Mouse (Mus musculus): ENCODE measurements at regions not wholly inside any gene's neighbourhood (a gene's known extent, or its start where the extent isn't known, plus 50 kb on each side); places are given as distances from the start of the nearest gene placed in this dataset.

DNA sequence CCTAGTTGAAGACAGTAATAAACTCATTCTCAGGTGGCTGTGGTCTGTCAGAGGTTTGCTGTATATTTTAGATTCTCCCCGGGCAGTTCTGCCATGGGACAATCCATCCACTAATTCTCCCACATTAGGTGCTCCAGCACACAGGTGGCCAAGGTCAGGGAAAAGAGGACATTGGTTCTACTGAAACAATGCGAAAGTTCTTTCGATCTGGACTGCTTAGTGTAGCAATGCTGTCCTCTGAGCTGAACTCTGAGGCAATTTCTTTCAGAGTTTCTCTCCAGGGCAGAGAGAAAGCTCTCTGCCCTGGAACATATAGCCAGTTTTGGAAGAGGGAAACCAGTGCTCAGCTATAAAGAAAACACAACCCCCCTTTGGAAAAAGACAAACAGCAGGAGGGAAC is 243.2 kb downstream of the Pik3r1 start:
- Histone ChIP-seq H3K27ac (ENCODE audit: low read depth, low read length) (no peak overlapping the region), H3K4me1 (ENCODE audit: insufficient read depth, low read length) (no peaks in the 10 kb centered on the region), H3K9me3 (ENCODE audit: low read length) (no peaks in the 10 kb centered on the region), H3K27me3 (ENCODE audit: insufficient read depth, low read length) (no peaks in the 10 kb centered on the region), H3K36me3 (ENCODE audit: insufficient read depth, low read length) (no peaks in the 10 kb centered on the region), H3K4me2 (ENCODE audit: low read depth, low read length, poor library complexity, severe bottlenecking) (no peak overlapping the region), H3K4me3 (ENCODE audit: low read depth, low read length) (no peak overlapping the region), H3K9ac (replicated peaks; ENCODE audit: low read length, poor library complexity, severe bottlenecking) (no peak overlapping the region)
- no peak for DNase-seq (ENCODE audit: low spot score)
- ATAC-seq (ENCODE audit: low FRiP score), result no peak
- no peak for TF ChIP-seq CTCF (IDR thresholded peaks at IDR 0.05)
- WGBS, result 95% methylated on average over 3 of the region's 3 CpGs

DNA sequence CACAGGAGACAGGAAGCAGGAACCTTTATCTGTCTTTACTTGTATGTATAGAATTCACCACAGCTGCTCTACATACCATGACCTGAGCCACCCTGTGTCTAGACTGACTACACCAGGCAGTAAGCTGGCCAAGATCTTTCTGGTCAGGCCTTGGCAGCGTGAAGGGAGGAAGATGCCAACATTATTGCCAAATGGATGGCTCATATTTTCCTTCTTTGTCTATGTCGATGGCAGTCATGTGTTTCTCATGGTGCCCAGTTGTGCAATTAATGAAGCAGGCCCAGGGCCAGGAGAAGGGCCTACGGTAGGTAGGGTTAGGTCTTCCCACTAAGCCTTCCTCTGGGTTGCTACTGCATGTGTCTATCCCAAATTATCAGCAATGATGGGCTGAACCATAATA is 243.8 kb downstream of the Pik3r1 start:
- no peak overlapping the region for H3K27ac ChIP-seq (ENCODE audit: low read depth, low read length)
- no peak overlapping the region for H3K4me3 ChIP-seq (ENCODE audit: low read depth, low read length)
- no peak overlapping the region for H3K9ac ChIP-seq (replicated peaks; ENCODE audit: low read length, poor library complexity, severe bottlenecking)
- no peaks in the 10 kb centered on the region for H3K27me3 ChIP-seq (ENCODE audit: insufficient read depth, low read length)
- ATAC-seq (ENCODE audit: low FRiP score) (no peak), DNase-seq (ENCODE audit: low spot score) (peak; percentile 25)
- WGBS, result 93% methylated on average over 3 of the region's 3 CpGs
- no peak for TF ChIP-seq CTCF (IDR thresholded peaks at IDR 0.05)
- no peaks in the 10 kb centered on the region for H3K36me3 ChIP-seq (ENCODE audit: insufficient read depth, low read length)
- H3K4me2 ChIP-seq (ENCODE audit: low read depth, low read length, poor library complexity, severe bottlenecking), result no peak overlapping the region
- H3K9me3 ChIP-seq (ENCODE audit: low read length), result no peaks in the 10 kb centered on the region
- H3K4me1 ChIP-seq (ENCODE audit: insufficient read depth, low read length), result no peaks in the 10 kb centered on the region

DNA sequence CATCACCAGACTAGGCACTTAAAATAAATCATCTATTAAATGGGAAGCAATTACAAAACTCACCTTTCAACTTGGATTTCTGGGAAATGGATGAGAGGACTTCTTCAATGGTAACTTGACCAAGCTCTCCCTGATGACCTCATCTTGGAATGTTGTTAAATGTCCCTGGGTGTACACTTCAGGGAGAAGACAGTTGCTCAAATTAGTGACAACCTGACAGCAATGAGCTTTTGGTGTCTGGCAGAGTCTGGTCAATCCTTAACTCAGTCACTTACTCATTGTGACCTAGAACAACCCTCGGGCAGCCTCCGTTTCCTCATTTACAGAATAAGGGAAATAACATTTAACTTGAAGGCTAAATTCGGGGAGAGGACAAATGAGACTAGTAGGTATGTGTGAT is 244.5 kb downstream of the Pik3r1 start:
- Histone ChIP-seq H3K4me2 (ENCODE audit: low read depth, low read length, poor library complexity, severe bottlenecking) (no peak overlapping the region), H3K9ac (replicated peaks; ENCODE audit: low read length, poor library complexity, severe bottlenecking) (no peak overlapping the region), H3K27ac (ENCODE audit: low read depth, low read length) (no peak overlapping the region), H3K4me1 (ENCODE audit: insufficient read depth, low read length) (no peaks in the 10 kb centered on the region), H3K27me3 (ENCODE audit: insufficient read depth, low read length) (no peaks in the 10 kb centered on the region), H3K4me3 (ENCODE audit: low read depth, low read length) (no peak overlapping the region), H3K36me3 (ENCODE audit: insufficient read depth, low read length) (no peaks in the 10 kb centered on the region), H3K9me3 (ENCODE audit: low read length) (no peaks in the 10 kb centered on the region)
- TF ChIP-seq CTCF (IDR thresholded peaks at IDR 0.05), result no peak
- DNase-seq (ENCODE audit: low spot score) (no peak), ATAC-seq (ENCODE audit: low FRiP score) (no peak)
- 90% methylated on average over 3 of the region's 3 CpGs for WGBS

DNA sequence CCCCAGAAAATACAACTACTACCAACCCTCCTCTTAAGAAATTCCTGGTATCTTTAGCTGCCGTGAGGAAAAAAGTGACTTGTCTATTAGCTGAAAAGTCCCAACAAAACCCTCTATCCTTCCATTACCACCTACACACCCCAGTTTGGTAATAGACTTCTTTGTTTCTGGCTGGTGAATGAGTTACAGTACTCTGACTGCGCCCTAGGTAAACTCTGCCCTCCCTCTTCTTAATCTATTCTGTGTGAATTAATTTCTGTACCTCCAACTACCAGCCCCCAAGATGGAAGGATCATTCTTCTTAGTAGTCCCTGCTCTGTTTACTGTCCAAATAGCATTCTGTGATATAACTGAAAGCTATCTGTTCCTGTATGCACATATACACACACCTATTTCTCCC is 245.4 kb downstream of the Pik3r1 start:
- H3K9ac ChIP-seq (replicated peaks; ENCODE audit: low read length, poor library complexity, severe bottlenecking), result no peak overlapping the region
- no peaks in the 10 kb centered on the region for H3K36me3 ChIP-seq (ENCODE audit: insufficient read depth, low read length)
- no peak overlapping the region for H3K4me3 ChIP-seq (ENCODE audit: low read depth, low read length)
- H3K9me3 ChIP-seq (ENCODE audit: low read length), result no peaks in the 10 kb centered on the region
- DNase-seq (ENCODE audit: low spot score), result no peak
- no peak overlapping the region for H3K4me2 ChIP-seq (ENCODE audit: low read depth, low read length, poor library complexity, severe bottlenecking)
- TF ChIP-seq CTCF (IDR thresholded peaks at IDR 0.05), result no peak
- WGBS, result 93% methylated on average over 2 of the region's 2 CpGs
- no peaks in the 10 kb centered on the region for H3K27me3 ChIP-seq (ENCODE audit: insufficient read depth, low read length)
- ATAC-seq (ENCODE audit: low FRiP score), result no peak
- H3K4me1 ChIP-seq (ENCODE audit: insufficient read depth, low read length), result no peaks in the 10 kb centered on the region
- no peak overlapping the region for H3K27ac ChIP-seq (ENCODE audit: low read depth, low read length)

DNA sequence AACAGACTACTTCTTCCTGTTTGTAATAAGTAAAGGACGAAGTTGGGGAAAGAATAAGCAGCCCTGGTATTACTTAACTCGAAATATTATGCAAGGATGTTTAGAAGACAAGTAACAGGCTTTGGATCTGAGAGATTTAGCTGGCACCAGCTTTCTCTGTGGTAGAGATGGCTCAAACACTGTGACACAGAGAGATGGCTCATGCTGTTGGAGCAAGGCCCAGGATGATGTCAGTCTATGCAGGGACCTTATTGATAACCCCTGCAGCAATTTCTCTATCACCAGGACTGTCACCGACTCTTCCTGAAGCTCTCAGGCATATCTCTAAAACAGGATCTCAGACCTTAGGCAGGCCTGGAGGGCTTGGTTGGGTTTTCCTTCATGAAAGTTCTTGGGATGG is 254.7 kb downstream of the Pik3r1 start:
- Histone ChIP-seq H3K27me3 (ENCODE audit: insufficient read depth, low read length) (no peaks in the 10 kb centered on the region), H3K9ac (replicated peaks; ENCODE audit: low read length, poor library complexity, severe bottlenecking) (no peak overlapping the region), H3K4me1 (ENCODE audit: insufficient read depth, low read length) (no peaks in the 10 kb centered on the region), H3K27ac (ENCODE audit: low read depth, low read length) (no peak overlapping the region), H3K9me3 (ENCODE audit: low read length) (no peaks in the 10 kb centered on the region), H3K36me3 (ENCODE audit: insufficient read depth, low read length) (no peaks in the 10 kb centered on the region), H3K4me2 (ENCODE audit: low read depth, low read length, poor library complexity, severe bottlenecking) (no peak overlapping the region), H3K4me3 (ENCODE audit: low read depth, low read length) (no peak overlapping the region)
- ATAC-seq (ENCODE audit: low FRiP score) (no peak), DNase-seq (ENCODE audit: low spot score) (no peak)
- WGBS, result 79% methylated on average over 3 of the region's 3 CpGs
- TF ChIP-seq CTCF (IDR thresholded peaks at IDR 0.05), result no peak

DNA sequence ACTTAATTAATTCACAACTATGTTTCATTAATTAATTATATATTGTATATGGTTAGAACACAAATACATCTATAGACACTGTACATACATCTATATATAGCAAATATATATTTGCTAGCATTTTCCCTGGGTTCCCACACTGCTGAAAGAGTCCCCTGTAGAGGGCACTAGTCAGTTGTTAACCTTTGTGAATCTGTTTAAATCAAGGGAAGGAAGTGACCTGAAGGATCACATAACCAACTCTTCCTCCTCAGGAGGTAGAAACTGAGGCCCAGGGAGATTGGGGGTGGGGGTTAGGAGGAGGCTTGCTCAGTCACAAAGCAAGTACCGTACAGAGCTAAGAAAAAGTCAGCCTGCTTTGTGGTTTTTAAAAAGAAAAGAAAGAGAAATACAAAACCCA is 258.1 kb downstream of the Pik3r1 start:
- Histone ChIP-seq H3K4me1 (ENCODE audit: insufficient read depth, low read length) (no peaks in the 10 kb centered on the region), H3K27me3 (ENCODE audit: insufficient read depth, low read length) (no peaks in the 10 kb centered on the region), H3K27ac (ENCODE audit: low read depth, low read length) (no peak overlapping the region), H3K4me2 (ENCODE audit: low read depth, low read length, poor library complexity, severe bottlenecking) (no peak overlapping the region), H3K4me3 (ENCODE audit: low read depth, low read length) (no peak overlapping the region), H3K36me3 (ENCODE audit: insufficient read depth, low read length) (no peaks in the 10 kb centered on the region), H3K9ac (replicated peaks; ENCODE audit: low read length, poor library complexity, severe bottlenecking) (no peak overlapping the region), H3K9me3 (ENCODE audit: low read length) (no peaks in the 10 kb centered on the region)
- WGBS, result 78% methylated on average over 1 of the region's 1 CpGs
- DNase-seq (ENCODE audit: low spot score), result peak; percentile 57
- TF ChIP-seq CTCF (IDR thresholded peaks at IDR 0.05), result peak; percentile 63
- ATAC-seq (ENCODE audit: low FRiP score), result no peak

DNA sequence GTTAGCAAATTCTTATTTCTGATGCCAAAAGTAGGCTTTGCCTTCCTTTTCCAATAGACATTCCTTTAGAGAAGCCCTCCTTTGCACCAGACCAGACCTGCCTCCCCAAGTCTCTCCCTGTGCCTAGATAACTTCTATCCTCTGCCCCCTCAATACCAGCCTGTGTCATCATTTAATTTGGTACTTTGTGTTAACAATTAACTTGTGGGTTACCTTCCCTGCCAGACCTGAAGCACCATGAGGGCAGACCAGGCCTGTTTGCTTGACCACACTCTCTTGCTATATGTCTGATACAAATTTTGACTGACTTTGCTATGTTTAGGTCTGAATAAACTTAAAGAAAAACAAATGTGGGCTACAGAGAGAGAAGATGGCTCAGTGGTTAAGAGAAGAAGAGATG is 259.7 kb downstream of the Pik3r1 start:
- no peak for ATAC-seq (ENCODE audit: low FRiP score)
- no peaks in the 10 kb centered on the region for H3K36me3 ChIP-seq (ENCODE audit: insufficient read depth, low read length)
- no peaks in the 10 kb centered on the region for H3K4me1 ChIP-seq (ENCODE audit: insufficient read depth, low read length)
- H3K9me3 ChIP-seq (ENCODE audit: low read length), result no peaks in the 10 kb centered on the region
- no peak for DNase-seq (ENCODE audit: low spot score)
- H3K4me2 ChIP-seq (ENCODE audit: low read depth, low read length, poor library complexity, severe bottlenecking), result no peak overlapping the region
- no peak for TF ChIP-seq CTCF (IDR thresholded peaks at IDR 0.05)
- no peak overlapping the region for H3K27ac ChIP-seq (ENCODE audit: low read depth, low read length)
- H3K9ac ChIP-seq (replicated peaks; ENCODE audit: low read length, poor library complexity, severe bottlenecking), result no peak overlapping the region
- H3K4me3 ChIP-seq (ENCODE audit: low read depth, low read length), result no peak overlapping the region
- H3K27me3 ChIP-seq (ENCODE audit: insufficient read depth, low read length), result no peaks in the 10 kb centered on the region

Data from midbrain, postnatal 0 days (tissue).